Mouse (Mus musculus): ENCODE measurements at regions not wholly inside any gene's neighbourhood (a gene's known extent, or its start where the extent isn't known, plus 50 kb on each side); places are given as distances from the start of the nearest gene placed in this dataset.

- no peak overlapping the region for H3K27ac ChIP-seq (ENCODE audit: low read length)
- no peaks in the 10 kb centered on the region for H3K36me3 ChIP-seq (ENCODE audit: control insufficient read depth, insufficient read depth, low read length)
- H3K27me3 ChIP-seq (ENCODE audit: control insufficient read depth, insufficient read depth, low read length), result no peaks in the 10 kb centered on the region
- no peak overlapping the region for H3K9ac ChIP-seq (replicated peaks; ENCODE audit: low read depth, low read length)
- no peak for ATAC-seq (ENCODE audit: insufficient number of reproducible peaks, insufficient read depth, low FRiP score, low read depth)
- no peaks in the 10 kb centered on the region for H3K9me3 ChIP-seq (ENCODE audit: control insufficient read depth, low read depth, low read length)
- no peaks in the 10 kb centered on the region for H3K4me1 ChIP-seq (ENCODE audit: control insufficient read depth, insufficient read depth, low read length)
- H3K4me3 ChIP-seq (ENCODE audit: low read depth, low read length), result no peak overlapping the region
- H3K4me2 ChIP-seq (replicated peaks; ENCODE audit: low read depth, low read length), result no peak overlapping the region
Measured at GRCm38 (mm10) chr4:72444177-72444770, 243.6 kb upstream of the Tle1 start.

- no peak for ATAC-seq (ENCODE audit: insufficient number of reproducible peaks, insufficient read depth, low FRiP score, low read depth)
- no peak overlapping the region for H3K9ac ChIP-seq (replicated peaks; ENCODE audit: low read depth, low read length)
Measured at GRCm38 (mm10) chr4:72437367-72437766, 236.6 kb upstream of the Tle1 start.

GRCm38 (mm10) chr4:72425316-72425715 is 224.6 kb upstream of the Tle1 start:
- Histone ChIP-seq H3K9ac (replicated peaks; ENCODE audit: low read depth, low read length) (no peak overlapping the region), H3K4me2 (replicated peaks; ENCODE audit: low read depth, low read length) (no peak overlapping the region), H3K9me3 (ENCODE audit: control insufficient read depth, low read depth, low read length) (no peaks in the 10 kb centered on the region), H3K4me1 (ENCODE audit: control insufficient read depth, insufficient read depth, low read length) (no peaks in the 10 kb centered on the region), H3K4me3 (ENCODE audit: low read depth, low read length) (no peak overlapping the region), H3K27me3 (ENCODE audit: control insufficient read depth, insufficient read depth, low read length) (no peaks in the 10 kb centered on the region), H3K36me3 (ENCODE audit: control insufficient read depth, insufficient read depth, low read length) (no peaks in the 10 kb centered on the region), H3K27ac (ENCODE audit: low read length) (no peak overlapping the region)
- ATAC-seq (ENCODE audit: insufficient number of reproducible peaks, insufficient read depth, low FRiP score, low read depth), result no peak
- WGBS, result 96% methylated on average over 1 of the region's 1 CpGs

More at GRCm38 (mm10) chr4:72437367-72437766, 236.6 kb upstream of the Tle1 start:
- no peaks in the 10 kb centered on the region for H3K9me3 ChIP-seq (ENCODE audit: control insufficient read depth, low read depth, low read length)
- no peak overlapping the region for H3K27ac ChIP-seq (ENCODE audit: low read length)
- no peak overlapping the region for H3K4me3 ChIP-seq (ENCODE audit: low read depth, low read length)
- no peaks in the 10 kb centered on the region for H3K36me3 ChIP-seq (ENCODE audit: control insufficient read depth, insufficient read depth, low read length)
- no peaks in the 10 kb centered on the region for H3K4me1 ChIP-seq (ENCODE audit: control insufficient read depth, insufficient read depth, low read length)
- H3K4me2 ChIP-seq (replicated peaks; ENCODE audit: low read depth, low read length), result no peak overlapping the region
- no peaks in the 10 kb centered on the region for H3K27me3 ChIP-seq (ENCODE audit: control insufficient read depth, insufficient read depth, low read length)

- Histone ChIP-seq H3K27ac (ENCODE audit: low read length) (no peak overlapping the region), H3K9me3 (ENCODE audit: control insufficient read depth, low read depth, low read length) (no peaks in the 10 kb centered on the region), H3K27me3 (ENCODE audit: control insufficient read depth, insufficient read depth, low read length) (no peaks in the 10 kb centered on the region), H3K4me3 (ENCODE audit: low read depth, low read length) (no peak overlapping the region), H3K36me3 (ENCODE audit: control insufficient read depth, insufficient read depth, low read length) (no peaks in the 10 kb centered on the region), H3K9ac (replicated peaks; ENCODE audit: low read depth, low read length) (no peak overlapping the region), H3K4me1 (ENCODE audit: control insufficient read depth, insufficient read depth, low read length) (no peaks in the 10 kb centered on the region), H3K4me2 (replicated peaks; ENCODE audit: low read depth, low read length) (no peak overlapping the region)
- 89% methylated on average over 8 of the region's 8 CpGs for WGBS
- ATAC-seq (ENCODE audit: insufficient number of reproducible peaks, insufficient read depth, low FRiP score, low read depth), result no peak
Measured at GRCm38 (mm10) chr4:72412100-72412788, 211.5 kb upstream of the Tle1 start.

- Histone ChIP-seq H3K27ac (ENCODE audit: low read length) (no peak overlapping the region), H3K9me3 (ENCODE audit: control insufficient read depth, low read depth, low read length) (no peaks in the 10 kb centered on the region), H3K4me3 (ENCODE audit: low read depth, low read length) (no peak overlapping the region), H3K27me3 (ENCODE audit: control insufficient read depth, insufficient read depth, low read length) (no peaks in the 10 kb centered on the region), H3K9ac (replicated peaks; ENCODE audit: low read depth, low read length) (no peak overlapping the region), H3K4me1 (ENCODE audit: control insufficient read depth, insufficient read depth, low read length) (no peaks in the 10 kb centered on the region), H3K36me3 (ENCODE audit: control insufficient read depth, insufficient read depth, low read length) (no peaks in the 10 kb centered on the region), H3K4me2 (replicated peaks; ENCODE audit: low read depth, low read length) (no peak overlapping the region)
- ATAC-seq (ENCODE audit: insufficient number of reproducible peaks, insufficient read depth, low FRiP score, low read depth), result no peak
- 90% methylated on average over 3 of the region's 3 CpGs for WGBS
Measured at GRCm38 (mm10) chr4:72411343-72411742, 210.6 kb upstream of the Tle1 start.

GRCm38 (mm10) chr4:72400759-72401158 is 200.0 kb upstream of the Tle1 start:
- no peaks in the 10 kb centered on the region for H3K4me1 ChIP-seq (ENCODE audit: control insufficient read depth, insufficient read depth, low read length)
- ATAC-seq (ENCODE audit: insufficient number of reproducible peaks, insufficient read depth, low FRiP score, low read depth), result no peak
- no peak overlapping the region for H3K9ac ChIP-seq (replicated peaks; ENCODE audit: low read depth, low read length)
- WGBS, result 100% methylated on average over 1 of the region's 1 CpGs
- H3K27ac ChIP-seq (ENCODE audit: low read length), result no peak overlapping the region
- H3K27me3 ChIP-seq (ENCODE audit: control insufficient read depth, insufficient read depth, low read length), result no peaks in the 10 kb centered on the region
- H3K4me3 ChIP-seq (ENCODE audit: low read depth, low read length), result no peak overlapping the region
- no peaks in the 10 kb centered on the region for H3K36me3 ChIP-seq (ENCODE audit: control insufficient read depth, insufficient read depth, low read length)
- H3K4me2 ChIP-seq (replicated peaks; ENCODE audit: low read depth, low read length), result no peak overlapping the region
- H3K9me3 ChIP-seq (ENCODE audit: control insufficient read depth, low read depth, low read length), result no peaks in the 10 kb centered on the region

DNA sequence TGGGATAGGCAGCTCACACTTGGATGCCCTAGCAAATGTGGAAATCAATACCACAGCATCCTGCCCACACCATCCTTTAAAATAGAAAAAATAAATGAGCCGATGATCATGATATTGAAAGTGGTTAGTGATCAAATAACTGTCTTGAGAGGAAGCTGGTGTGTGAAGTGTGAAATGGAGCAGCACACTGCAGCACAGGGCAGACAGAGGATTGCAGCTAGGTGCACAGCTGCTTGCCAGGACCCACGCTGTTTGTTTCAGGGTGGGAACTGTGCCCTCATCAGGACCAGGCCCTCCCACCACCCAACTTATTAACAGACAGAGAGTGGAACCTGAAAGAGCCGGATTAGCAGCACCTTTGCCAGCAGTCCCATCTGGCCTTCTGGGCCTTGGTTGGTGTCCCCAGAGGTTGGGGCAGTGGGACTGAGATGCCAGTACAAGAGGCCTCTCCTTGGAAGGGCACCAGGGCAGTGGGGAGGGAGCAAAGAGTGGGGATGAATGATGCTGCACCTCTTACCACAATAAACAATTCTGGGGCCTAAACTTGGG is 191.2 kb upstream of the Tle1 start:
- 86% methylated on average over 3 of the region's 3 CpGs for WGBS
- H3K4me3 ChIP-seq (ENCODE audit: low read depth, low read length), result no peak overlapping the region
- H3K9ac ChIP-seq (replicated peaks; ENCODE audit: low read depth, low read length), result no peak overlapping the region
- H3K9me3 ChIP-seq (ENCODE audit: control insufficient read depth, low read depth, low read length), result no peaks in the 10 kb centered on the region
- H3K27ac ChIP-seq (ENCODE audit: low read length), result no peak overlapping the region
- ATAC-seq (ENCODE audit: insufficient number of reproducible peaks, insufficient read depth, low FRiP score, low read depth), result no peak
- no peaks in the 10 kb centered on the region for H3K4me1 ChIP-seq (ENCODE audit: control insufficient read depth, insufficient read depth, low read length)
- no peaks in the 10 kb centered on the region for H3K27me3 ChIP-seq (ENCODE audit: control insufficient read depth, insufficient read depth, low read length)
- H3K4me2 ChIP-seq (replicated peaks; ENCODE audit: low read depth, low read length), result no peak overlapping the region
- H3K36me3 ChIP-seq (ENCODE audit: control insufficient read depth, insufficient read depth, low read length), result no peaks in the 10 kb centered on the region

- WGBS, result 63% methylated on average over 5 of the region's 5 CpGs
- Histone ChIP-seq H3K4me3 (ENCODE audit: low read depth, low read length) (no peak overlapping the region), H3K27me3 (ENCODE audit: control insufficient read depth, insufficient read depth, low read length) (no peaks in the 10 kb centered on the region), H3K36me3 (ENCODE audit: control insufficient read depth, insufficient read depth, low read length) (no peaks in the 10 kb centered on the region), H3K27ac (ENCODE audit: low read length) (no peak overlapping the region), H3K4me2 (replicated peaks; ENCODE audit: low read depth, low read length) (no peak overlapping the region), H3K9me3 (ENCODE audit: control insufficient read depth, low read depth, low read length) (no peaks in the 10 kb centered on the region), H3K4me1 (ENCODE audit: control insufficient read depth, insufficient read depth, low read length) (no peaks in the 10 kb centered on the region), H3K9ac (replicated peaks; ENCODE audit: low read depth, low read length) (no peak overlapping the region)
- no peak; the same call in 1 of the 2 replicates for ATAC-seq (ENCODE audit: insufficient number of reproducible peaks, insufficient read depth, low FRiP score, low read depth)
Measured at GRCm38 (mm10) chr4:72389811-72390625, 189.3 kb upstream of the Tle1 start.
